Mouse (Mus musculus): Measurements from ENCODE around the gene Ndst2. TPM values are rescaled to one million over a fixed set of nuclear protein-coding genes. Genes with fewer than 3 reads are reported as not detected.
A peak's percentile ranks its signal among the peaks of the same experiment; 100 is the strongest.

The Ndst2 gene
- total and polyA plus RNA-seq, 3 experiments = 72.2 to 227 (median 204) TPM

- Histone ChIP-seq H3K4me1 (ENCODE audit: insufficient read depth, low read depth, low read length) (peaks cover 75% of the 10 kb centered on the region), H3K4me3 (ENCODE audit: low read depth, low read length) (no peak overlapping the region; the same call in 1 of the 2 replicates), H3K9me3 (replicated peaks) (no peaks in the 10 kb centered on the region), H3K36me3 (replicated peaks) (peaks cover 63% of the 10 kb centered on the region), H3K27me3 (ENCODE audit: insufficient read depth, low read length) (no peaks in the 10 kb centered on the region)
- no peak for ATAC-seq (ENCODE audit: extremely low read depth, insufficient number of reproducible peaks, low FRiP score, poor library complexity, severe bottlenecking)
- no peak for DNase-seq (ENCODE audit: low spot score)
- TF ChIP-seq POLR2AphosphoS5 (IDR thresholded peaks at IDR 0.05; ENCODE audit: insufficient replicate concordance, low read depth, low read length) (no peak), GATA2 (IDR thresholded peaks at IDR 0.05; ENCODE audit: borderline replicate concordance, low read depth, low read length) (no peak), TAL1 (conservative IDR thresholded peaks at IDR 0.05; ENCODE audit: low read depth, low read length) (peak; percentile 23; the same call in 1 of the 2 replicates), GATA1 (IDR thresholded peaks at IDR 0.05; ENCODE audit: borderline replicate concordance, low read length) (no peak), CTCF (IDR thresholded peaks at IDR 0.05; ENCODE audit: low read depth, low read length) (no peak)
Measured at GRCm38 (mm10) chr14:20698515-20698914, 35.8 kb downstream of the Ndst2 start.

GRCm38 (mm10) chr14:20696986-20697385 lies 37.4 kb downstream of the Ndst2 start:
- Histone ChIP-seq H3K9me3 (replicated peaks) (no peaks in the 10 kb centered on the region), H3K4me3 (ENCODE audit: low read depth, low read length) (no peak overlapping the region; the same call in 1 of the 2 replicates), H3K4me1 (ENCODE audit: insufficient read depth, low read depth, low read length) (peaks cover 82% of the 10 kb centered on the region), H3K36me3 (replicated peaks) (peaks cover 78% of the 10 kb centered on the region), H3K27me3 (ENCODE audit: insufficient read depth, low read length) (no peaks in the 10 kb centered on the region)
- TF ChIP-seq GATA1 (IDR thresholded peaks at IDR 0.05; ENCODE audit: borderline replicate concordance, low read length) (no peak), CTCF (IDR thresholded peaks at IDR 0.05; ENCODE audit: low read depth, low read length) (0 out of 2 replicates have a peak, but pooled peaks have one; percentile 13)
- DNase-seq (ENCODE audit: low spot score) = no peak
- peak; percentile 41 for ATAC-seq (ENCODE audit: extremely low read depth, insufficient number of reproducible peaks, low FRiP score, poor library complexity, severe bottlenecking)

GRCm38 (mm10) chr14:20695761-20696520 lies 38.4 kb downstream of the Ndst2 start:
- TF ChIP-seq TAL1 (conservative IDR thresholded peaks at IDR 0.05; ENCODE audit: low read depth, low read length) (no peak), GATA2 (IDR thresholded peaks at IDR 0.05; ENCODE audit: borderline replicate concordance, low read depth, low read length) (no peak), POLR2AphosphoS5 (IDR thresholded peaks at IDR 0.05; ENCODE audit: insufficient replicate concordance, low read depth, low read length) (no peak), GATA1 (IDR thresholded peaks at IDR 0.05; ENCODE audit: borderline replicate concordance, low read length) (no peak), CTCF (IDR thresholded peaks at IDR 0.05; ENCODE audit: low read depth, low read length) (no peak)
- Histone ChIP-seq H3K27me3 (ENCODE audit: insufficient read depth, low read length) (no peaks in the 10 kb centered on the region), H3K36me3 (replicated peaks) (peaks cover 88% of the 10 kb centered on the region), H3K9me3 (replicated peaks) (no peaks in the 10 kb centered on the region), H3K4me3 (ENCODE audit: low read depth, low read length) (peak overlapping the region; percentile 81), H3K4me1 (ENCODE audit: insufficient read depth, low read depth, low read length) (peaks cover 78% of the 10 kb centered on the region)
- no peak for DNase-seq (ENCODE audit: low spot score)
- no peak for ATAC-seq (ENCODE audit: extremely low read depth, insufficient number of reproducible peaks, low FRiP score, poor library complexity, severe bottlenecking)

- Histone ChIP-seq H3K4me1 (ENCODE audit: insufficient read depth, low read depth, low read length) (peaks cover 71% of the 10 kb centered on the region), H3K9me3 (replicated peaks) (no peaks in the 10 kb centered on the region), H3K27me3 (ENCODE audit: insufficient read depth, low read length) (no peaks in the 10 kb centered on the region), H3K36me3 (replicated peaks) (peaks cover 90% of the 10 kb centered on the region), H3K4me3 (ENCODE audit: low read depth, low read length) (peak within 1 kb of the TSS; percentile 81)
- 0 out of 2 replicates have a peak, but pooled peaks have one; percentile 5 for TF ChIP-seq POLR2AphosphoS5 (IDR thresholded peaks at IDR 0.05; ENCODE audit: insufficient replicate concordance, low read depth, low read length)
- no peak for TF ChIP-seq TAL1 (conservative IDR thresholded peaks at IDR 0.05; ENCODE audit: low read depth, low read length)
- no peak for TF ChIP-seq GATA2 (IDR thresholded peaks at IDR 0.05; ENCODE audit: borderline replicate concordance, low read depth, low read length)
- DNase-seq (ENCODE audit: low spot score) = peak; percentile 88
- peak; percentile 67 for ATAC-seq (ENCODE audit: extremely low read depth, insufficient number of reproducible peaks, low FRiP score, poor library complexity, severe bottlenecking)
Measured at GRCm38 (mm10) chr14:20694884-20695760, 39.2 kb downstream of the Ndst2 start, which contains the start of gene Fut11. Fut11 (plus strand) TSS chr14:20694968.

GRCm38 (mm10) chr14:20694185-20694883 lies 40.0 kb downstream of the Ndst2 start:
- Histone ChIP-seq H3K4me1 (ENCODE audit: insufficient read depth, low read depth, low read length) (peaks cover 64% of the 10 kb centered on the region), H3K9me3 (replicated peaks) (no peaks in the 10 kb centered on the region), H3K36me3 (replicated peaks) (peaks cover 93% of the 10 kb centered on the region), H3K4me3 (ENCODE audit: low read depth, low read length) (peak overlapping the region; percentile 81), H3K27me3 (ENCODE audit: insufficient read depth, low read length) (no peaks in the 10 kb centered on the region)
- no peak for TF ChIP-seq GATA1 (IDR thresholded peaks at IDR 0.05; ENCODE audit: borderline replicate concordance, low read length)
- TF ChIP-seq POLR2AphosphoS5 (IDR thresholded peaks at IDR 0.05; ENCODE audit: insufficient replicate concordance, low read depth, low read length) = 0 out of 2 replicates have a peak, but pooled peaks have one; percentile 10
- ATAC-seq (ENCODE audit: extremely low read depth, insufficient number of reproducible peaks, low FRiP score, poor library complexity, severe bottlenecking) (no peak), DNase-seq (ENCODE audit: low spot score) (no peak)
